Comparison of ENCODE assay signal across 1 mouse cellular context in genomic region chr8:120667561-120668373, GRCm38 (mm10).
TF ChIP-seq lines count a peak whose summit lies in the region.

Gene Gm27021 (minus strand): TSS chr8:120668079.
Gene Cox4i1 (plus strand): TSS chr8:120668222.

TF ChIP-seq in CH12.LX, 34 proteins besides CTCF, POLR2A, EP300 and RAD21 (continued from another document):
- peak; percentile 74; the same call in 1 of the 2 replicates for TF ChIP-seq UBTF (IDR thresholded peaks at IDR 0.05; ENCODE audit: low read depth, low read length)
- peak; percentile 77 for TF ChIP-seq TCF12 (IDR thresholded peaks at IDR 0.05; ENCODE audit: low read depth, low read length)
TF ChIP-seq in CH12.LX: peak in this region for 10.
